Mouse (Mus musculus) liver, embryonic 14.5 days (tissue): ENCODE results near the gene Olfr315. TPM values are rescaled to one million over a fixed set of nuclear protein-coding genes. Genes with fewer than 3 reads are reported as not detected.
"Not testable (repeated sequence)": the region's sequence is repeated elsewhere in the genome, so short reads cannot be mapped to it uniquely, and the experiment has no call there.

Experiments used
- ATAC-seq: fragments of 200-750 bp; cut with Nextera tagmentation; 2 replicates; pipeline ENCODE4 v1.8.0; 2017; ENCODE audit warnings: moderate number of reproducible peaks, mild to moderate bottlenecking, moderate library complexity; ENCODE audit not compliant: insufficient read depth
- DNase-seq, 3 experiments: peaks; one replicate each; pipeline ENCODE4 v3.0.0-alpha.2; 2012 to 2013; ENCODE audit warnings: low read depth in 3 of 3, low spot score in 3 of 3
- H3K27ac ChIP-seq: fragments of 300-500 bp; sonication (generic); 2 replicates; pipeline ENCODE4 v1.5.1; 2014; ENCODE audit warnings: moderate library complexity, mild to moderate bottlenecking, control low read depth, inconsistent platforms
- H3K27me3 ChIP-seq: fragments of 300-500 bp; sonication (generic); 2 replicates; pipeline ENCODE4 v1.6.1; 2014; ENCODE audit warnings: mild to moderate bottlenecking, low read length, moderate library complexity; ENCODE audit not compliant: control insufficient read depth, insufficient read depth
- H3K36me3 ChIP-seq: fragments of 300-500 bp; sonication (generic); replicated peaks from 2 replicates; pipeline ENCODE4 v1.6.1; 2014; ENCODE audit warnings: low read depth; ENCODE audit not compliant: control insufficient read depth, insufficient read depth
- H3K4me1 ChIP-seq, 2 experiments: fragments of 200-500 bp in 1 of 2; fragments of 300-500 bp in 1 of 2; sonication (generic) in 1 of 2; replicated peaks; 2 replicates each; pipeline ENCODE4 v1.6.1; 2012 to 2014; ENCODE audit warnings: antibody characterized with exemption in 1 of 2, inconsistent platforms in 1 of 2, low read length in 1 of 2; ENCODE audit not compliant: control insufficient read depth in 2 of 2, insufficient read depth in 2 of 2
- H3K4me2 ChIP-seq: fragments of 300-500 bp; sonication (generic); 2 replicates; pipeline ENCODE4 v1.6.1; 2014; ENCODE audit warnings: low read depth, mild to moderate bottlenecking, control low read depth, moderate library complexity
- H3K4me3 ChIP-seq, 2 experiments: fragments of 200-500 bp in 1 of 2; fragments of 300-500 bp in 1 of 2; sonication (generic) in 1 of 2; 2 replicates each; pipeline ENCODE4 v1.5.1; 2012 to 2014; ENCODE audit warnings: low read depth in 2 of 2, low read length in 2 of 2, mild to moderate bottlenecking in 2 of 2, control low read depth in 1 of 2, inconsistent platforms in 1 of 2, moderate library complexity in 1 of 2; ENCODE audit not compliant: insufficient read depth in 1 of 2
- H3K9ac ChIP-seq: fragments of 300-500 bp; sonication (generic); replicated peaks from 2 replicates; pipeline ENCODE4 v1.6.1; 2014; ENCODE audit warnings: mild to moderate bottlenecking, control low read depth, moderate library complexity
- H3K9me3 ChIP-seq: fragments of 300-500 bp; sonication (generic); 2 replicates; pipeline ENCODE4 v1.6.1; 2016; ENCODE audit warnings: low read length, mixed read lengths; ENCODE audit not compliant: control insufficient read depth
- CTCF ChIP-seq: IDR thresholded peaks from 2 replicates; pipeline ENCODE4 v1.5.1; 2016; ENCODE audit warnings: antibody characterized with exemption, low read depth, control low read depth
- EP300 ChIP-seq: IDR thresholded peaks from 2 replicates; pipeline ENCODE4 v1.6.1; 2016; ENCODE audit warnings: antibody characterized with exemption, low read depth
- WGBS: fragments of 180-500 bp; shearing (Covaris S2); extraction: QIAGEN DNeasy Blood & Tissue Kit; methylation state at CpG from one replicate; pipeline ENCODE4 v1.1.7; 2014; ENCODE audit not compliant: insufficient replicate concordance; 5-methylcytosine and 5-hydroxymethylcytosine counted together
- polyA plus RNA-seq, 2 experiments: library from polyadenylated mRNA; depleted of rRNA in 1 of 2; stranded (reverse) in 1 of 2; unstranded in 1 of 2; fragments of >200 nt; fragmentation: Nextera tagmentation in 1 of 2; extraction: Ambion mirVana in 1 of 2; gene quantifications; 2 replicates each; pipeline versions ENCODE4 v1.2.1 to v1.2.3; 2012 to 2014

Olfr315 gene
- polyA plus RNA-seq (2012; rRNA removed): not detected in 2 replicates
- not detected in 2 replicates for polyA plus RNA-seq (2014; fragmentation: Nextera tagmentation; extraction: Ambion mirVana)

DNA sequence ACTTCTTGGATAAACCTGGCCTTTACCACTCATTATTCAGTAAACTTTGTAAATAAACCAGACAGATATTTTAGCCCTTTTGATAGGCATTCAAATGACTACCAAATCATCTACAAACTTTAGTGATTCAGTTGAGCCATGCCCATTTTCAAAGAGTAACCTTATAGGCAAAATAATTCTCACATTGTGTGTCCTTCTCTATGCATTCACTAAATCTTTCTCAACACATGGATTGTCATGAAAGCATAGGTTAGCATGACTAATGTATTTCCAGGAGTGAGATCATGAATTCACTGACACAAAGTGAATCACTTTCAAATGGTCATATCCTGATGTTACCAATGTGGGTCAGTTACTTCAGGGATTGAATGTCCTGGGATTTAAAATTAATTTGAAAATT is at the start of gene Olfr315:
Gene Olfr315, plus strand, starts transcription at position 301 of the 400 bp plus-strand sequence.
- no peaks in the 10 kb centered on the region for H3K4me1 ChIP-seq
- H3K4me3 ChIP-seq: no peak within 1 kb of the TSS
- DNase-seq (no peak), ATAC-seq (no peak)
- TF ChIP-seq EP300 (no peak), CTCF (no peak)
- no peaks in the 10 kb centered on the region for H3K36me3 ChIP-seq
- no peaks in the 10 kb centered on the region for H3K27me3 ChIP-seq
- no peaks in the 10 kb centered on the region for H3K9me3 ChIP-seq
- no peak within 1 kb of the TSS for H3K9ac ChIP-seq
- H3K4me2 ChIP-seq: no peak within 1 kb of the TSS
- no peak within 1 kb of the TSS for H3K27ac ChIP-seq

- DNase-seq (no peak), ATAC-seq (no peak)
- no peaks in the 10 kb centered on the region for H3K27me3 ChIP-seq
- no peaks in the 10 kb centered on the region for H3K36me3 ChIP-seq
- no peak within 1 kb of the TSS for H3K9ac ChIP-seq
- no peaks in the 10 kb centered on the region for H3K4me1 ChIP-seq
- no peak within 1 kb of the TSS for H3K27ac ChIP-seq
- no peaks in the 10 kb centered on the region for H3K9me3 ChIP-seq
- no peak within 1 kb of the TSS for H3K4me3 ChIP-seq
- no peak within 1 kb of the TSS for H3K4me2 ChIP-seq
- TF ChIP-seq EP300: no peak
Measured at GRCm38 (mm10) chr11:58723914-58724313, 49.1 kb upstream of the Olfr315 start, which contains the start of gene Olfr318. Gene Olfr318, minus strand, starts transcription at chr11:58724014.

GRCm38 (mm10) chr11:58727896-58728650 is 44.9 kb upstream of the Olfr315 start:
- not testable (repeated sequence) for H3K4me2 ChIP-seq, ATAC-seq, H3K4me1 ChIP-seq, H3K27ac ChIP-seq, H3K27me3 ChIP-seq, H3K36me3 ChIP-seq, H3K9ac ChIP-seq, H3K9me3 ChIP-seq, H3K4me3 ChIP-seq, DNase-seq
- 58% methylated on average over 6 of the region's 6 CpGs for WGBS

DNA sequence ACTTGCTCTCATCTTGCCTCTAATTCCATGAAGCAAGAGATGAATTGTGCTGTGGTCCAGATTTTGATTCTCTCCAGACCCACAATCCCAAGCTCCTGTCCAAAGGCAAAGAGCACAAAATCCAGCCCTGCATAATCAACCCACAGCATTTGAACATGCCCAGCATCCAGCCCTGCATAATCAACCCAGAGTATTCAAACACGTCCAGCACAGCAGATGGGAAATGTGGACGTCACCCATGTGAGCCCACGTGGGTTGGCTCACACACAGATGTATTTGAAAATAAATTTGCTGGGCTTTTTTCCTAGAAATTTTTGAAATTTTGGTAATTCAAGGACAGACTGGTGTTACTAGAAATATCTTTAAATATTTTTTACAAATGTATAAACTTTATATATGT is 39.6 kb upstream of the Olfr315 start:
- TF ChIP-seq EP300: no peak
- TF ChIP-seq CTCF: no peak
- no peaks in the 10 kb centered on the region for H3K27me3 ChIP-seq
- H3K9me3 ChIP-seq: no peaks in the 10 kb centered on the region
- H3K9ac ChIP-seq: no peak overlapping the region
- DNase-seq (no peak), ATAC-seq (no peak)
- no peak overlapping the region for H3K27ac ChIP-seq
- H3K4me2 ChIP-seq: no peak overlapping the region
- H3K4me1 ChIP-seq: no peaks in the 10 kb centered on the region
- H3K36me3 ChIP-seq: no peaks in the 10 kb centered on the region
- 40% methylated on average over 3 of the region's 3 CpGs for WGBS
- no peak overlapping the region for H3K4me3 ChIP-seq

- 32% methylated on average over 4 of the region's 4 CpGs for WGBS
- no peak for ATAC-seq
Measured at GRCm38 (mm10) chr11:58738792-58739262, 34.2 kb upstream of the Olfr315 start, which contains the start of gene Olfr317. Gene Olfr317, minus strand, starts transcription at chr11:58739212.

DNA sequence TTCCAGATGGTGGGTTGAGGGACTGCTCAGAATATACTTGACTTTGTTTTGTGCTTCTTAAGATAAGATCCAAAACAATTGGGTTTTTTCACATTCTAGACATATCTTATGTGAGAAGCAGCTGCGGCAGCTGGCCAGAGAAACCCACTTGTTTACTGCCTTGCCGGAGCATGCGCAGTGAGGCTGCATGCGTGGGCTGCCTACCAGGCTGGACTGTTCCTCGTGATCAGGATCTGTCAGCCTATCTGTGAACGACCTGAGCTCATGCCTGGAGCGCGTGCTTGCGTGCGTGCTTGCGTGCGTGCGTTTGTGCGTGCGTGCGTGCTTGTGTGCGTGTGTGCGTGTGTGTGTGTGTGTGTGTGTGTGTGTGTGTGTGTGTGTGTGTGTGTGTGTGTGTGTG is 21.9 kb upstream of the Olfr315 start:
- ATAC-seq, DNase-seq: not testable (repeated sequence)
- WGBS: 73% methylated on average over 18 of the region's 18 CpGs

More at GRCm38 (mm10) chr11:58738792-58739262, 34.2 kb upstream of the Olfr315 start, which contains the start of gene Olfr317:
- Histone ChIP-seq H3K9me3 (no peaks in the 10 kb centered on the region), H3K9ac (no peak within 1 kb of the TSS), H3K27ac (no peak within 1 kb of the TSS), H3K4me3 (no peak within 1 kb of the TSS), H3K27me3 (no peaks in the 10 kb centered on the region), H3K4me2 (no peak within 1 kb of the TSS), H3K36me3 (no peaks in the 10 kb centered on the region), H3K4me1 (no peaks in the 10 kb centered on the region)
- TF ChIP-seq CTCF: no peak
- no peak for DNase-seq

More for the DNA sequence above, 21.9 kb upstream of the Olfr315 start:
- not testable (repeated sequence) for H3K27ac ChIP-seq, H3K9ac ChIP-seq, H3K4me2 ChIP-seq, H3K9me3 ChIP-seq, H3K27me3 ChIP-seq, H3K4me3 ChIP-seq, H3K36me3 ChIP-seq, H3K4me1 ChIP-seq
